Mouse (Mus musculus): Measurements from ENCODE around the gene Scmh1. TPM values are rescaled to one million over a fixed set of nuclear protein-coding genes. Genes with fewer than 3 reads are reported as not detected.
"Not testable (repeated sequence)": the region's sequence is repeated elsewhere in the genome, so short reads cannot be mapped to it uniquely, and the experiment has no call there.

The Scmh1 gene
- 10 to 100 TPM; 10.4 TPM for polyA plus RNA-seq (2017; shearing (Covaris generic))

DNA sequence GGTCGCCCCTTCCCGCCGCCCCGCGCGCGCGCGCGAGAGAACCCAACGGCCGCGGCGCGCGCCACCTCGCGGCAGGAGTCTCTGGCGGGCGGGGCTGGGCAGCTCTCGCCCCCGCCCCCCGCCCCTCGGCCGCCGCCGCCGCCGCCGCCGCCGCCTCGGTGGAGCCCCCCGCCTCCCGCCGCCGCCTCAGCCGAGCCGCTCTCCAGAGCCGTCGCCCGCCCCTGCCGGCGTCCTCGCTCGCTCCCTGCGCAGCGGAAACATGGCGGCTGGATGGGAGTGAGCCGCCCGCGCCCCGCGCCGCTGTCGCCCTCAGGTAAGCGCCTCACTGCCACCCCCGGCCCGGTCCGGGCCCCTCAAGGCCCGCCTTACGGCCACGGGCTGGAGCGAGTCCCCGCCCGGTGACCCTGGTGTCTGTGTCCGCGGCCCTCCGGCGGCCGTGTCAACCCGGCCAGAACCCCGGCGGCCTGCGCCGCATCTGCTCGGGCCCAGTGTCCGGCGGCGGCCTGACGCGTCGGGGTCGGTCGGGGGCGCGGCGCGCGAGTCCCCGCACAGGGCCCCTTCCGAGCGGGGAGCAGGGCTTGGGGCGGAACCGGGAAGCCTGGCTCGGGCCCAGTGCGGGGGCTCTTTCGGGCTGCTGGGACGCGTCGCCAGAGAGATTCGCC, at the start of gene Scmh1:
TSS of gene Scmh1 (plus strand) at position 138 of the 662 bp plus-strand sequence.
- peak; percentile 72 for ATAC-seq

DNA sequence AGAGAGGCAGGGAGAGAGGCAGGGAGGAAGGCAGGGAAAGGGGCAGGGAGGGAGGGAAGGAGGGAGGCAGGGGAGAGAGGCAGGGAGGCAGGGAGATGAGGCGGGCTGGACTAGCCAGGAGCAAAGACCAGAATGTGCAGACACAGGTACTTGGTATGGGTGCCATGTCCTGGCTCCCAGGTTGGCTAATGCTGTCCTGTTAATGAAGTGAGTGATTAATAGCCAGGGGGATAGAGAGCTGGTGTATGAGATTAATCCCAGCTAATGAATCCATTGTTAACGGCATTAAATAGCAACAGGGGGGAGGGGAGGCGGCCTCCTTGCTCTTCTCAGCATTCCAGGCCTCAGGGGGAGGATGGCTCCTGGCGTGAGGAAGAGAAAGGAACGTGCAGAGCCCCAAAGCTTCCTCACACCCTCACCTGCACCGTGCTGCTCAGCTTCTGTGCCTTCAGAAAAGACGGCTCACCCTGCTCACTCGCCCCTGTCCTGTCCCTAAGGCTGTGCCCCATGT, 45.0 kb upstream of the Scmh1 start:
- ATAC-seq = no peak

DNA sequence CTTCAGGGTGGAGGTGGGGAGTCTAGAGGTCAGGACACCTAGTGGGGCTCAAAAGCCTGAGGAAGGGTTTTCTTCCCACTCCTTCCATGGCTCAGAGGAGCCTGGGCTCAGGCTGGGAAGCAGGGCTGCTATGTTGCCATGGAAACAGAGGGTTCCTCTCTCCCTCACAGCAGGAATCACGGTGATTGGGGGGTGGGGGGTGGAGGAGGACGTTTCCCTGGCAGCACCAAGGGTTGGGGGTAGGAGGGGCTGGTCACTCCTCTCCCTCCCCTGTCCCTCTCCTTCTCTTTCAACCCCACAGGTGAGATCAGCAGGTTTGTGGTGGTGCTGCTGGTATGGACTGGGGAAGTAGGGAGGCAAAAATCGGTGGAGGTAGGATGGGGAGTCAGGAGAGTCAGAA, 40.4 kb upstream of the Scmh1 start:
- no peak for ATAC-seq

DNA sequence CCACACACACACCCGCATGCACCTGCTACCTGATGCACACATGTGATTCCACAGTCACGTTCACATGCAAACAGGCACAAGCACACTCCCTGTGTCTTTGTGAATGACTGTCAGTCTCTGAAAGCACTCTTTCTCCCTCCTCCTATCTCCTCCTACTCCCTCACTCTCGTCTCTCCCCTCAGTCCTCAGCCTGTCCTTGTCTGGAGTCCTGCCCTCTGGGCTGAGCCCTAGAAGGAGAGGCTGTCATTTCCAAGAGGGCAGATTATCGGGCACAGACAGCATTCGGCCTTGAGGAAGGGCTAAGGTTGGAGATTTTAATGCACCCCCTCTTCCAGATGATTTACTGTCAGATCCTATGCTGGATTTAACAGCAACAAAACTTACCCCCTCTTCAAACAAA, 39.6 kb upstream of the Scmh1 start:
- ATAC-seq = no peak

DNA sequence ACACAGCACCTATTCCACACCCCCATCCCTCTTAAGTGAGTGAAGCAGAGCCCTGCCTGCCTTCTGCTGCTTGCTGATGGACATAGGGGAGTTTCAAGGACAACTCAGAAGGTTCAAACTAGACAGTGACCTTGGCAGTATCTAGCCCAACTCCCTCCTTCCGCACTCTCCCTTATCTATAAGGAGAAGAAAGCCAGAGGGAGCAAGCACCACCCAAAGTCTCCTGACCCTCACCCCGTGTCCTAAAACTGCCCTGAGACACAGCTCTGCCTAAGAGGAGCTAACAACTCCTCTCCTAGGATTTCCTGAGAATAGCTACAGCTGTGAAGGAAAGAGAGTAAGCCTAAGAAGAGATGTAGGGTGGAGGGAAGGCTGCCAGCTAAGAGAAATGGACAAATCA, 37.0 kb upstream of the Scmh1 start:
- ATAC-seq = no peak

DNA sequence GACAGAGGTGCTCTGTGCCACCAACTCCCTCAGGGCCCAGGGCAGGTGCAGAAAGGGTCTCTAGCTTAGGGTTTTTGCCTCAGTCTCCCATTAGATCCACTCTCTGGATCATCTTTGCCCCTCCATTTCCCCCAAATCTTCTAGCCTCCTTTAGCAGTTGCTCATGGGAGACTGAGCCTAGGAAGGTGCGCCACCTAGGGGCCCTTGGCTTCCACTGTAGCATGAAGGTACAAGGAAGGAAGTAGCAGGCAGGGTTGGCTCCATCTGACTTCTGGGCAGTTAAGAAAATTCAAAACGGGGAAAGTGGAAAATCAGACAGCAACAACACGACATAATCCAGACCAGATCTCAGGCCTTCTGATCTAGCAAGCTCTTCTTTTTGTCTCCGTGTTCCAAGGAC, 36.4 kb upstream of the Scmh1 start:
- no peak for ATAC-seq

DNA sequence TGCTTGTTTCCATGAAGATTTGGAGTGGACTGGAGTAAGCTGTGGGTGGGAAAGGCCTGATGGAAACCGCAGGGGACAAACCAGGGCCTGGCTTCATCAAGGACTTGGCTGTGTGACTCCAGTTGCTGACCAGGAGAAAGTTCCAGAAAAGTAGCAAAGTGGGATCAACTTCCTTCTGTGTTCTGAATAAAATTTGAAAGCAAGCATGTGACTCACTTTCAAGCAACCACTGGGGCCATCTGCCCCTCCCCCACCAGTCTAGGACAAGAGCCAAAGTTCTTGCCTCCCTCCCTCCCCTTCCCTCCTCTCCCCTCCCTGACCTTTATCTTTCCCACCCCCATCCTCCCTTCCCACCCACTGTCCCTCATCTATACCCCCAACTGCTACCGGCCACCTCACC, 35.9 kb upstream of the Scmh1 start:
- ATAC-seq = no peak

DNA sequence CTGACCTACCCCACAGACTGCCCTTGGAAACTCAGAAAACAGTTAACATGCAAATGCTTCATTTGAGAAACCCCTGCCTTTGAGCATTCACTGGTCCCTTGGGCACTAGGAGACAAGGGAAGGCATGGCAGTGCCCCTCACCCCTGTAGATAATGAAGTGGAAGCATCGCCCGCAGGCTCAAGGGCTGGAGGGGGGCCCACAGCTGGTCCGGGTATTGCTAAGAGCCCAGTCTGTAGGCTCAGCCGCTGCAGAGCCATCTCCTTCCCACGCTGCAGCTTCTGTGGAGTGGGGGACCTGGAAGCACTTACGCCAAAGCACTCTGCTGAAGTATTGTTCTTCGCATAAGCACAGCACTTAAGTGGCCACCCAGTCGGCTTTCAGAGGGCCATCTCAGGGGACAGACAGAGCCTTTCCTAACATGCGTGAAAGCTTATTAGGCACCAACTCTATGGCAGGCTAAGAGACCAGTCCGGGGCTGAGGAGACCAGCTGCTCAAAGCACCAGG, 35.2 kb upstream of the Scmh1 start:
- no peak for ATAC-seq

DNA sequence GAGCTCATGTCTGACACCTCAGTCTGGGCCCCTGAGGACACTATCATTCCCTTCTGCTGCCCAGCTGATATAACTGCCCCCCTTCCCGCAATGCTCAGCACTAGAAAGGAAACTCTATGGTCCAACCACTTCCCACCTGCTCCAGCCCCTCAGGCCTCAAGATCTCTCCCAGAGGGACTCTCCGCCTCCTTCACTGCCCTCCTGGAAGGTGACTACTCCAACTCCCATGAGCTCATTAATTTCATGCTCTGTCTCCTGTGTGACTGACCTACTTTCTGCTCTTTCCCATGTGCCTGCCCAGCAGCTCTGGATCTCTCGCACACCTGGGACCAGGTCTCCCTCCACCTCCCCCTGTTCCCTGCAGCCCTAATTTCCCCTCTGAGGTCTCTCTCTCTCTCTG, 32.2 kb upstream of the Scmh1 start:
- ATAC-seq = no peak

DNA sequence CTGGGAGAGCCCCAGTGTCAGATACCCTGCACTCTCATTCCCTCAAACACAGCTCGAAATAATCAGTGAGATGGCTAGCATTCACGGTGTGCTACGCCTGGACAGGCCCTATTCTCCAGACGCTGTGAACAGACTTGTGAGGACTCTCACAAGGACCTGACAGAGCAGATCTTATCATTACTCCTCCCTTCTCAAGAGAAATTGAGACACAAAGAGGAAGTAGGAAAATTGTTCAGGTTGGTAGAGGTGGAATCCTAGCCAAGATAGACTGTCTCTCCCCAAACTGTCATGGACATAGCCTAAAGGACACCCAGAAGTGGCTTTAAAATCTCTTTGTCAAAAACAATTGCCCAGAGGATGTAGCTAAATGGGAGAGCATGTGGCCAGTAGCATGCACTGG, 31.3 kb upstream of the Scmh1 start:
- no peak for ATAC-seq

DNA sequence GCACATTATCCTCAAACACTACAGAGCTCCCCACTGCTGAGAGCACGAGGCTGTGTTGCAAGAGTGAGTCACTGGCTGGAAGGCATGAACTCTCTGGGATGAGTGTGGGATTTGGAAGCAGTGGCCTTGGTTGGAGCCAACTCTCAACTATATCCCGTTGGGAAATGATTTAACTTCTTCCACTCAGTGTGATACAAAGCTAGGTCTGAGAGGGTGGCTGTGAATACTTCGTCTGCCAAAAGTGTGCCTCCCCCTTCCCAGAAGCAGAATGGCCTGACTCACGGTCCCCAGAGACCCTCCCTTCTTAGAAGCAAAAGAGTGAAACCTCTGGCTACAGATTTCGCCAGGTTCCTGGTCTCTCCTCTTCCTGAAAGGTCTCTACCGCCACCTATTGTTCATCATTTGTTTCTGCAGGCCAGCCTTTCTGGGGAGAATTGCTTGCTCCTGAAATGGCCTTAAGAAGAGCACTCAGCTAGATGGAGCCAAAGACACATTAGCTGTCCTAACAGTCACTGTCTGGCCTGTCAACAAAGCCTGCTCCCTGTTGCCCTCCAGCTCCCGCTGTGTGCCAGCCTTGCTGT, 24.2 kb upstream of the Scmh1 start:
- ATAC-seq = peak; percentile 29

DNA sequence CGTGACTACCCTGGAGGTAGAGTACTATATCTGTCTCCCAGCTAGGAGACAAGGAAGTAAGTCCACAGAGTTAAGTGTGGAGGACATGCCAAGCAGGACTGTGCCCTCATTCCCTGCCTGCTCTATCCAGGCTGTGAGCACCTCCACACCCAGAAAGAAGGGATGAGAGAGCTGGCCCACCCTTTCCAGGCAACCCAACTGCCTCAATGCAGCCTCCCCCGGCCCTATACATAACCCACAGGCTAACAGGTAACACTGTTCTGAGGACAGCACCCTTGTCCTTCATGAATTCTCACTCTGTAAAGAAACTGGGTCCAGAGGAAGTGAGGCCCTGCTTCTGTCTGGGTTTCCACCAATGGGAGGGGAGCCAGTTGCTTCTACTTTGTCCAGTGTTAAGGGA, 19.6 kb upstream of the Scmh1 start:
- no peak for ATAC-seq

DNA sequence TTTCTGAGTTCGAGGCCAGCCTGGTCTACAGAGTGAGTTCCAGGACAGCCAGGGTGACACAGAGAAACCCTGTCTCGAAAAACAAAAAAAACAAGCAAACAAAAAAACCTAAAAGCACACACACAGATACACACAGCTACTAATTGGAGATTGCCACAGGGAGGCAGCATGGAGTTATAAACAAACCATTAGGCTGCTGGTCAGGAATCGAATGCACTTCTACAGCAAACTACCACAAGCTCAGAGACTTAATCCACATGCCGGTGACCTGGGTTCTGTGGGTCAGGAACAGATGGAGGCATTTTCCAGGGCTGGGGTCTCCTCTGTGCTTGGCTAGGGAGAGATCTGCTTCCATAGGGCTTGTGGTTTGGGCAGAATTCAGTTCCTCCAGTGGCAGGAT, 17.6 kb upstream of the Scmh1 start:
- ATAC-seq = no peak

DNA sequence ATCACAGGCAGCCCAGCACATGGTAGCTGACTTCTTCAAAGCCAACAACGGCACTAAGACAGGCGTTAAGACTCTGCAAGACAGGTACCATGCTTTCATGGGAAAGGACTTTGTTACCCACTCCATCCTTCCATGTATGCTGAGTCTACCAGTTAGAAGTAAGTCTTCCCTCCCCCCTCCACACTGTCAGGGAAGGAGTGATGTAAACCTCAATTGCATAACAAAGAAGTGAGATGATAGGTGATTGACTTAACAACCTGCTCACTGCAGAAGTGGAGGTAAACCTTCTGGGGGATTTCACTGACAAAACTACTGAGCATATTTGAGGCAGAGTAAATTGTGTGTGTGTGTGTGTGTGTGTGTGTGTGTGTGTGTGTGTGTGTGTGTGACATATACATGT, 17.1 kb upstream of the Scmh1 start:
- no peak for ATAC-seq

DNA sequence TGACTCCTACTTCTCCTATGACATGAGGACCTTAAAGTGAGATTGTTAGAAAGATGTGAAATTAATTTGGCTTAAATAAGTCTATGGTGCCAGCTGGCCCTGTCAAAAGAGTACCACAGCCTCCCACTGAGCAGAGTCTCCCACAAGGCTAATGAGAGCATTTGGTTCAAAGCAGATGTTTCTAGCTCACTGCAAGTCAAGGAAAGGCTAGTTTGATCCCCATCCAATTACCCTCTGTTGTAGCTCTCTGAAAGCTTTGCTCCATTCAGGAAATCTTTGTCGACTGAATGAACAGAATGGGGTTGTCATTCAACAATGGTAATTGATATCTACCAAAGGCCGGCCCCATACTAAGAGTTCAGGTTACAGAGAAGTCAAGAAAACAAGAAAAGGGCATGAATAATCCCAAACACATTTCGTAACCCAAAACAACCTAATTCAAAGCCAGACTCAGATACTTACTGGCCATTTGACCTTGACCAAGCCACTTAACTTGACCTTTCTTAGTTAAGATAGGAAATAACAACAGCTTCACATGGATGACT, 16.0 kb upstream of the Scmh1 start:
- ATAC-seq = no peak

DNA sequence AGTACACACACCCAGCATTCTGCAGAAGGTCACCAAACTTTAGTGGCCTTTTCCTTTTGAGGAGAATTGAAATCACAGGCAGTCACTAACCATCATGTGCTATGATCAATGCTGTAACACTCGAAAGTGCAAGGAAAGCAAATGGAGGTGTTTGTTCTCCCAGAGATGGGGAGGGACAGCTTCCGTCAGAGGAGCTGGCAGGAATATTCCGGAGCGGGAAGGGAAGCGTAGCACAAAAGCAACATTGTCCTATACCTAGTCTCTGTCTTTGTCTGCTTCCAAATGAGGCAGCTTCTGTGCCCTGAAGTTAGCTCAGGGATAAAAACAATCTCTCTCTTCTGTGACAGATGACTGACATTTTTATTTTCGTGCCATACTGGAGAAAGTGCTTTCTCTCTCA, 15.5 kb upstream of the Scmh1 start:
- ATAC-seq = no peak

DNA sequence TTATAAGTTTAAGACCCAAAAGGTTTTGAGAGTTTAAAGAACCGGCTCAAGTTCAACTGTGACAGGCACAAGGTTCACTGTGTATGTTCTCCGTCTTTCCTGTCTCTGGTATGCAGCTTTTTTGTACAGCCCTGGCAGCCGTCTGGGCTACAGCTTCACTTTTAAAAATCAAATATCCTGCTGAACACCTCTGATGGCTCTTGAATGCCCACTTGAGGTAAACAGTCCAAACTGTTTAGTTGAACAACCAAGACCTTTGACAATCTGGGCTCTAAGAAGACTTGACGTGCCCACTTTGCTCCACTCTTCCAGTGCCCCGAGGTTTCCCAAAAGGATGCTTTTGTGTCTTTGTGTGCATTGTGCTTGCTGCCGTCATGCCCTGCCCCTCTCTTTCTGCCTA, 13.5 kb upstream of the Scmh1 start:
- no peak for ATAC-seq

DNA sequence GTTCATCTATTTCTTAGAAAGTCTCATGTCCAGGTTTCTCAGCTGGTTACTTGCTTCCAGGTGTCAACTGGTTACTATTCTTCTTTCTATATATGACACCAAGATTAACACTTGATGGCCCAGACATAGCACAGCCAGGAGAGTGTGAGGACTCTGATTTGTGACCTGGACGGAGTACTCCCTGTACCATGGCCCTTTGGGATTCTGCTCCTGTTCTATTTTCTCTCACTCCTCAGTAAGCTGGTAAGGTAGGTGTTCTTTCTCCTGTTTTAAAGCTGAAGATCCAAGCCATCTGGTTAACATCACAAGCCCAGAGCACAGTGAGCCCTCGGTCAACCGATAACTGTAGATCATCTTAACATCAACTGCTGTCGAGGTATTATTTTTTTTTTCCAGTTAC, 12.7 kb upstream of the Scmh1 start:
- no peak for ATAC-seq

DNA sequence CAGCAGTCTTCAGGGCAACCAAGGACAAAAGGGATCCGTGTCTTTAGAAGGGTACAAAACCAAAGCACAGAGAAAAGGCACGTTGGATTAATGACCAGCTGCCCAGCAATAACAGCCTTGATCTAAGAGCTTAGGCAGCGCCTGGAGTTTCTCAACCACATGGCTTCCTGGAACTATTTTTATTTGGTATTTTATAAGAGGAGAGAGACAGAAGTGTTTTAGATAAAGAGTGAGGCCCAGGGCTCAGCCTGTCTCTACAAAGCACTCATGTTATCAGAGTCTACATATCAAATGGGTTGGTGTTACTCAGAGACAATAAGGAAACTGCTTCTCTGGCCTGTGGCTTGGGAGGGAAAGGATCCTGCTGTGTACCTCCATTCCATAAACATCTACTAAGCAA, 12.3 kb upstream of the Scmh1 start:
- ATAC-seq = no peak

DNA sequence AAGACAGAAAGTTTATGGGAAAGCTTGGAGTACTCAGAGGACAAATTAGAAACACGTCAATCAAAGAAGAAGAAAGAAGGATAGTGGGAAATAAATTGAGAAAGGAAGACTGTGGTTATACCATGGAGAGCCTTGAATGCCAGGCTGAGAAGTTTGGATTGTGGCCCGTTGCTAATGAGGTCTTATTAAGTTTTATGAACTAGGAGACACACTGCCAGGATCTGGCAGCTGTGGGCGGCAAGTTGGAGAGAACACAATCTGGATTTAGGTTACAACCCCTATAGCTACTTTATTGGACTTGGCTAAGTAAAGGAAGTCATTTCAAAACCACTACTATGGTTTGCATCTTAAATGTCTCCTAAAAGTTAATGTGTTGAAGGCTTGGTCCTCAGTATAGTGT, 4.8 kb upstream of the Scmh1 start:
- no peak for ATAC-seq

DNA sequence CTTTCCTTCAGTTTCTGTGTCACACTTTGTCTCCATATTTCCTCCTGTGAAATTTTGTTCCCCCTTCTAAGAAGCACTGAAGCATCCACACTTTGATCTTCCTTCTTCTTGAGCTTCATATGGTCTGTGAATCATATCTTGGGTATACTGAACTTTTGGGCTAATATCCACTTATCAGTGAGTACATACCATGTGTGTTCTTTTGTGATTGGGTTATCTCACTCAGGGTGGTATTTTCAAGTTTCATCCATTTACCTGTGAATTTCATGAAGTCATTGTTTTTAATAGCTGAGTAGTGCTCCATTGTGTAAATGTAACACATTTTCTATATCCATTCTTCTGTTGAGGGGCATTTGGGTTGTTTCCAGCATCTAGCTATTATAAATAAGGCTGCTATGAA, 3.0 kb upstream of the Scmh1 start:
- not testable (repeated sequence) for ATAC-seq

DNA sequence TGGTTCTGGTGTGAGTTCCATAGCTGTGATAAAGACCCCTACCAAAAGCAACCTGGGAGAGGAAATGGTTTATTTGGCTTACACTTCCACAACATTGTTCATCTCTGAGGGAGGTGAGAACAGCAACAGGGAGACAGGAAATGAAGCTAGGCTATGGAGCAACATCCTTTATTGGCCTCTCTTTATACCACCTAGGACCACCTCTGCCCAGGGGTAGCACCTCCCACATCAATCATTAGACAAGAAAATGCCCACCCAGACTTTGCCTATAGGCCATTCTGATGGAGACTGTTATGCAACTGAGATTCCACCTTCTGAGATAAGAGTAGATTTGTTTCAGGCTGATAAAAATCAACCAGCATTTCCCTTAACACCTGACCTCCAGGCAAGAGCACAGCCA, 834 bp upstream of the Scmh1 start:
- ATAC-seq = no peak

DNA sequence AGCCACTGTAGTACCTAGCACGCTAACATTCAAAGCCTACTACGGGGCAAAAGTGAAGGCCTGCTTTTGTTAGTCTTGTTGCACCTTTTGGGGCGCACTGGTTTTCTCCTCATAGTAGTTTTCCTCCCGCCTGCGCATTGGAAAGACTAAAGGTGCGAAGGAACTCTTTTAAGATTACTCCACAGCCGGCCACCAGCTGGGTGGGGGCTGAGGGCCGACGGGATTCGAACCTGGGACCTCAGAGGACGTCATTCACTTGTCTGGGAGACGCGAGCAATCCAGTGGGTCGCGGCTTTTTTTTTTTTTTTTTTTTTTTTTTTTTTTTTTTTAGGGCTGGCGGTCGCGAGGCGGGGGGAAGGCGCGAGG, 320 bp upstream of the Scmh1 start:
- no peak for ATAC-seq
